Comparison of ENCODE assay signal across 7 mouse cellular contexts in the genomic region with DNA sequence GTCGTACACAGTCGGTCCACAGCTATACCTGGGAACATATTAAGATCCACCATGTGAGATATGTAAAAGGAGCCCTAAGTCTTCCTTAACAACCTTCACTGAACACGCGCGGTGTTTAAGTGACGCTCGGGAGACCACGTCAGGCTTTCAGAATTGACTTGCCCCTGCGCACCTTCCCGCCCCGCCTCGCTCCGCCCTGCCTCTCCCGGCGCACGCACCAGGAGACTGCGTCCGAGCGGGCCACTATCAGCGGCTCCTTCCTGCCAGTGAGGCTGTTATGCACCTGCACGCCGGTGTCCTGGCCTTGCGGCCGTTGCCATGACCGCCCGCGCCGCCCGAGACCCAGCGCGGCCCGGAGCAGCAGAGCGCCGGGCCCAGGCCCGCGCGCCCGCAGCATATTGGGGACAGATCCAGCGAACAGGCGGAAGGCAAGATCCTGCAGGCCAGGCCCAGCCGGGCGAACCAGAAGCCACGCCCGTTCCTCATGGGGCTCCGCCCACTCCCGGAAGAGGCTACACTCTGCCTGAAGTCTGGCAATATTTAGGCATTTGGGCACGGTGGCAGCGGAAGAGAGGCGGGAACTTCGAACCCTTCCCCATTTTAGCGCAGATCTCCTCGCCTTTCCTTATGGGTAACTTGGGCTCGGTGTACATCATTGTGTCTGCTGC. TPM values are rescaled to one million over a fixed set of nuclear protein-coding genes. Genes with fewer than 3 reads are reported as not detected.
DNase-seq lines count a peak whose midpoint lies in the region; ATAC-seq lines count a peak whose summit lies in the region.

Gene Cars2 (minus strand): TSS at position 503 of the 668 bp plus-strand sequence.

- no peaks in the 10 kb centered on the region for H3K27me3 ChIP-seq in embryonic facial prominence, embryonic 11.5 days (ENCODE audit: control insufficient read depth, insufficient read depth, low read length)
- no peaks in the 10 kb centered on the region for H3K27me3 ChIP-seq in limb, embryonic 11.5 days (ENCODE audit: control insufficient read depth, insufficient read depth, low read length)
- H3K27me3 ChIP-seq in midbrain, embryonic 14.5 days (ENCODE audit: control insufficient read depth, insufficient read depth, low read length), result no peaks in the 10 kb centered on the region

- peak within 1 kb of the TSS; percentile 81 for H3K4me2 ChIP-seq in embryonic facial prominence, embryonic 11.5 days (ENCODE audit: low read depth, low read length)
- H3K4me2 ChIP-seq in limb, embryonic 11.5 days (ENCODE audit: low read depth, severe bottlenecking), result peak within 1 kb of the TSS; percentile 66
- H3K4me2 ChIP-seq in midbrain, embryonic 14.5 days (ENCODE audit: low read length), result peak within 1 kb of the TSS; percentile 79

- peaks cover 4% of the 10 kb centered on the region; the same call in 1 of the 2 replicates for H3K4me1 ChIP-seq in embryonic facial prominence, embryonic 11.5 days (ENCODE audit: control insufficient read depth, insufficient read depth, low read length)
- peaks cover 4% of the 10 kb centered on the region; the same call in 1 of the 2 replicates for H3K4me1 ChIP-seq in limb, embryonic 11.5 days (ENCODE audit: control insufficient read depth, insufficient read depth, low read length)
- H3K4me1 ChIP-seq in midbrain, embryonic 14.5 days (ENCODE audit: control insufficient read depth, insufficient read depth, low read length), result peaks cover 18% of the 10 kb centered on the region; the same call in 1 of the 2 replicates

- peak within 1 kb of the TSS; percentile 82 for H3K9ac ChIP-seq in embryonic facial prominence, embryonic 11.5 days (replicated peaks; ENCODE audit: low read length)
- peak within 1 kb of the TSS; percentile 70 for H3K9ac ChIP-seq in limb, embryonic 11.5 days (ENCODE audit: low read length)
- H3K9ac ChIP-seq in midbrain, embryonic 14.5 days (replicated peaks; ENCODE audit: low read length), result peak within 1 kb of the TSS; percentile 90

- whole genome bisulfite sequencing in embryonic facial prominence, embryonic 11.5 days, result under 1% methylated on average over 51 of the region's 53 CpGs
- under 1% methylated on average over 53 of the region's 53 CpGs for WGBS in limb, embryonic 11.5 days
- under 1% methylated on average over 53 of the region's 53 CpGs for WGBS in midbrain, embryonic 14.5 days

- no peaks in the 10 kb centered on the region for H3K9me3 ChIP-seq in embryonic facial prominence, embryonic 11.5 days (replicated peaks; ENCODE audit: control insufficient read depth, low read length)
- H3K9me3 ChIP-seq in limb, embryonic 11.5 days (ENCODE audit: control insufficient read depth, low read length), result no peaks in the 10 kb centered on the region
- no peaks in the 10 kb centered on the region for H3K9me3 ChIP-seq in midbrain, embryonic 14.5 days (ENCODE audit: control insufficient read depth, low read length)

- H3K27ac ChIP-seq in embryonic facial prominence, embryonic 11.5 days (replicated peaks; ENCODE audit: low read depth, low read length), result peak within 1 kb of the TSS; percentile 73
- H3K27ac ChIP-seq in limb, embryonic 11.5 days (replicated peaks; ENCODE audit: low read depth, low read length), result peak within 1 kb of the TSS; percentile 63
- peak within 1 kb of the TSS; percentile 89 for H3K27ac ChIP-seq in midbrain, embryonic 14.5 days (replicated peaks; ENCODE audit: low read depth, low read length)

- peak within 1 kb of the TSS; percentile 81 for H3K4me3 ChIP-seq in embryonic facial prominence, embryonic 11.5 days (ENCODE audit: low read depth, low read length)
- peak within 1 kb of the TSS; percentile 71 for H3K4me3 ChIP-seq in limb, embryonic 11.5 days (ENCODE audit: low read depth, low read length)
- H3K4me3 ChIP-seq in midbrain, embryonic 14.5 days (replicated peaks; ENCODE audit: low read depth, low read length), result peak within 1 kb of the TSS; percentile 73

- H3K36me3 ChIP-seq in embryonic facial prominence, embryonic 11.5 days (replicated peaks; ENCODE audit: control insufficient read depth, insufficient read depth, low read depth, low read length), result no peaks in the 10 kb centered on the region
- 0 out of 2 replicates have a peak, but pooled peaks cover 2% of the 10 kb centered on the region for H3K36me3 ChIP-seq in limb, embryonic 11.5 days (ENCODE audit: control insufficient read depth, insufficient read depth, low read length)
- 0 out of 2 replicates have a peak, but pooled peaks cover under 1% of the 10 kb centered on the region for H3K36me3 ChIP-seq in midbrain, embryonic 14.5 days (ENCODE audit: control insufficient read depth, insufficient read depth, low read length)

- DNase-seq in adrenal gland, postnatal 10 days, result peak; percentile 96
- DNase-seq in embryonic facial prominence, embryonic 11.5 days (ENCODE audit: low spot score), result peak; percentile 93
- peak; percentile 99 for DNase-seq in heart, adult 11 months
- DNase-seq in kidney, adult 18-20 months, result peak; percentile 98
- DNase-seq in limb, embryonic 11.5 days (ENCODE audit: low spot score), result peak; percentile 91
- DNase-seq in midbrain, embryonic 14.5 days, result peak; percentile 90
- DNase-seq in spleen, adult 18-20 months, result peak; percentile 91 to 97

- ATAC-seq in embryonic facial prominence, embryonic 11.5 days (replicated peaks; ENCODE audit: insufficient number of reproducible peaks, low FRiP score, low TSS enrichment, low read depth), result peak; percentile 61
- peak; percentile 68 for ATAC-seq in limb, embryonic 11.5 days (ENCODE audit: insufficient number of reproducible peaks, low FRiP score, low TSS enrichment, low read depth)
- ATAC-seq in midbrain, embryonic 14.5 days (ENCODE audit: low FRiP score, low TSS enrichment), result peak; percentile 63

RNA-seq across cellular contexts. Expression of gene Cars2, which starts in this region (rescaled TPM):
- total RNA-seq in adrenal gland, postnatal 10 days (2021), result 10 to 100 TPM; 38.4 to 39.3 TPM
- 15.7 and 18.6 TPM in 2 replicates for polyA plus RNA-seq in embryonic facial prominence, embryonic 11.5 days (2014; fragmentation: Nextera tagmentation; extraction: Ambion mirVana)
- 16.9 and 17.8 TPM in 2 replicates for polyA plus RNA-seq in limb, embryonic 11.5 days (2014; fragmentation: Nextera tagmentation; extraction: Ambion mirVana)
- 22.8 and 25.5 TPM in 2 replicates for polyA plus RNA-seq in midbrain, embryonic 14.5 days (2014; fragmentation: Nextera tagmentation; extraction: Ambion mirVana)

Comparison
In these comparisons a context has a peak if more than half of its experiments do, and no peak if none do; other contexts are left out.
1. Peak in every context shown above with its lines: DNase-seq, ATAC-seq, H3K4me3 ChIP-seq and H3K27ac ChIP-seq.